Mouse (Mus musculus): ENCODE measurements around the gene Tmed10.

DNA sequence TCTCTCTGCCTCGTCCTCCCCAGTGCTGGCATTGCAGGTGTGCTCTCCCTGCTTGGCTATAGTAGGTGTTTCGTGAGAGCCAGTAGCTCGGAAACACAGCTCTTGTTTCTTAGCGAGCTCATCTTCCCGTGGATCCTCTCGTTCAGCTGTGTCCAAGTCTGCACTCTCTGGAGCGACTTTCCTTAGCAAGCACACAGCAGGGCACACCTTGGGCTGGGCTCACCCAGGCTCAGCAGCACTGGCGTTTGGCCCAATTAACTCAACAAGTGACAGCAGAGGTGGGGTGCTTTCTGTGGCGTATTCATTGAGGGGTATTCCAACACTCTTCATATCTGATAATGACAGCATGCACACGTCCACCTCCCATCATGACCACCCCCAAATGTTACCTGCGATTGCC is 48.6 kb upstream of the Tmed10 start:
- no peak for TF ChIP-seq CTCF (conservative IDR thresholded peaks at IDR 0.05; ENCODE audit: insufficient read depth, insufficient read length, low read depth, low read length)
- TF ChIP-seq POLR2A (IDR thresholded peaks at IDR 0.05; ENCODE audit: low read depth, low read length): no peak
